In the genomic region with DNA sequence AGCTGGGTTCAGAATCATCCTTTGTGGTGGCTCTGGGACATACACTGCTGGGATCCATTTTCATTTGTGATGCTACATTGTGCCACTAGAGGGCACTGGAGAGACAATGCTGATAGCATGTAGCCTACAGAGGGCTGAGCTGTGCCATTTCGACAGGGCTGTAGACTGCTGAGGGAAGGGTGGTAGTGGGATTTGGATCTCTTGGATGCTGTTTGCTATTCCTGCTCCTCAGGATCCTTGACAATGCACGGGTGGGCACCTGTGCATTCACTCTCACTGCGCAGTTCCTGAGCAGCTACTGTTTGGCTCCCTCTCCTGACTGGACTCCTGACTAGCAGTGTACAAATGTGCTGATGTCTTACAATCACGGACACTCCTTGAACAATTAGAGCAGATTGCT, we compare ENCODE assay signal across 8 mouse cellular contexts. TPM values are rescaled to one million over a fixed set of nuclear protein-coding genes. Genes with fewer than 3 reads are reported as not detected.
DNase-seq lines count a peak whose midpoint lies in the region; ATAC-seq lines count a peak whose summit lies in the region.

No protein-coding gene starts in this region.

- ATAC-seq in intestine, embryonic 16.5 days: peak; percentile 52
- ATAC-seq in midbrain, embryonic 13.5 days: peak; percentile 86

- no peak overlapping the region for H3K27ac ChIP-seq in intestine, embryonic 16.5 days (ENCODE audit: low read length)
- peak overlapping the region; percentile 42 for H3K27ac ChIP-seq in midbrain, embryonic 13.5 days

- DNase-seq in urinary bladder, adult 18-20 months (ENCODE audit: low spot score in 2 of 2): peak; percentile 35 to 55
- DNase-seq in urinary bladder, postnatal 10 days (ENCODE audit: low spot score): no peak
- peak; percentile 91 for DNase-seq in embryo, embryonic 10.5 days (ENCODE audit: low spot score)
- peak; percentile 29 to 46 for DNase-seq in gastrocnemius, postnatal 36 days
- DNase-seq in left cerebral cortex, postnatal 4 days: peak; percentile 80
- DNase-seq in spleen, adult 18-20 months: peak; percentile 20 to 69

- H3K27me3 ChIP-seq in intestine, embryonic 16.5 days (replicated peaks; ENCODE audit: control insufficient read depth, insufficient read depth, low read length): no peaks in the 10 kb centered on the region
- H3K27me3 ChIP-seq in midbrain, embryonic 13.5 days: no peaks in the 10 kb centered on the region

- intact Hi-C loops in gastrocnemius, postnatal 36 days (cut with DNase I): loop anchor here (2.0 kb wide), 1 partner anchor 115 kb away; no protein-coding TSS in a partner anchor
- intact Hi-C loops in left cerebral cortex, postnatal 4 days (cut with DNase I): no loop called here

- no peaks in the 10 kb centered on the region for H3K9me3 ChIP-seq in intestine, embryonic 16.5 days (ENCODE audit: control insufficient read depth, low read length)
- no peaks in the 10 kb centered on the region for H3K9me3 ChIP-seq in midbrain, embryonic 13.5 days

- no peaks in the 10 kb centered on the region; the same call in 1 of the 2 replicates for H3K36me3 ChIP-seq in intestine, embryonic 16.5 days (ENCODE audit: control insufficient read depth, insufficient read depth, low read length)
- peaks cover 75% of the 10 kb centered on the region for H3K36me3 ChIP-seq in midbrain, embryonic 13.5 days

- H3K4me3 ChIP-seq in intestine, embryonic 16.5 days (ENCODE audit: low read length): no peak overlapping the region
- H3K4me3 ChIP-seq in midbrain, embryonic 13.5 days (replicated peaks): no peak overlapping the region

- 26% methylated on average over 4 of the region's 4 CpGs for WGBS in intestine, embryonic 16.5 days
- WGBS in midbrain, embryonic 13.5 days: 33% methylated on average over 4 of the region's 4 CpGs

- H3K9ac ChIP-seq in intestine, embryonic 16.5 days (ENCODE audit: low read depth, low read length): no peak overlapping the region
- no peak overlapping the region for H3K9ac ChIP-seq in midbrain, embryonic 13.5 days (replicated peaks)

- H3K4me2 ChIP-seq in intestine, embryonic 16.5 days (ENCODE audit: low read depth, low read length): no peak overlapping the region
- H3K4me2 ChIP-seq in midbrain, embryonic 13.5 days (replicated peaks): no peak overlapping the region

- peaks cover 20% of the 10 kb centered on the region for H3K4me1 ChIP-seq in intestine, embryonic 16.5 days (ENCODE audit: control insufficient read depth, insufficient read depth, low read length)
- no peaks in the 10 kb centered on the region for H3K4me1 ChIP-seq in midbrain, embryonic 13.5 days (replicated peaks)

RNA-seq across cellular contexts. Expression of a gene that starts 23.9 kb away (rescaled TPM):
- total RNA-seq in gastrocnemius, postnatal 36 days (2021): 1 to 10 TPM; 5.4 to 6.5 TPM
- 22.3 and 24.5 TPM in 2 replicates for polyA plus RNA-seq in intestine, embryonic 16.5 days (2015; fragmentation: Nextera tagmentation; extraction: Ambion mirVana)
- total RNA-seq in left cerebral cortex, postnatal 4 days (2021): 10 to 100 TPM; 42.2 to 45.9 TPM
- 19.1 and 21.1 TPM in 2 replicates for polyA plus RNA-seq in midbrain, embryonic 13.5 days (2015; fragmentation: Nextera tagmentation; extraction: Ambion mirVana)

RNA-seq across cellular contexts. Expression of a gene that starts 57.2 kb away (rescaled TPM):
- total RNA-seq in gastrocnemius, postnatal 36 days (2021): not detected
- 0.21 and 0.22 TPM in 2 replicates for polyA plus RNA-seq in intestine, embryonic 16.5 days (2015; fragmentation: Nextera tagmentation; extraction: Ambion mirVana)
- total RNA-seq in left cerebral cortex, postnatal 4 days (2021): not detected
- polyA plus RNA-seq in midbrain, embryonic 13.5 days (2015; fragmentation: Nextera tagmentation; extraction: Ambion mirVana): 0.48 and 0.62 TPM in 2 replicates

RNA-seq across cellular contexts. Expression of a gene that starts 59.8 kb away (rescaled TPM):
- total RNA-seq in gastrocnemius, postnatal 36 days (2021): 10 to 100 TPM; 57.9 to 61.5 TPM
- 13.0 and 18.0 TPM in 2 replicates for polyA plus RNA-seq in intestine, embryonic 16.5 days (2015; fragmentation: Nextera tagmentation; extraction: Ambion mirVana)
- 10 to 100 TPM; 79.6 to 82.5 TPM for total RNA-seq in left cerebral cortex, postnatal 4 days (2021)
- 27.6 and 35.0 TPM in 2 replicates for polyA plus RNA-seq in midbrain, embryonic 13.5 days (2015; fragmentation: Nextera tagmentation; extraction: Ambion mirVana)

Comparison
In these comparisons a context has a peak if more than half of its experiments do, and no peak if none do; other contexts are left out.
1. RNA of a gene that starts 23.9 kb away (total RNA-seq): 42.2 to 45.9 TPM in left cerebral cortex, postnatal 4 days; 5.4 to 6.5 TPM in gastrocnemius, postnatal 36 days; every median in the first group is over 4 times any median in the second.